Mouse (Mus musculus) liver, embryonic 14.5 days (tissue): Measurements from ENCODE around the gene Usf3. TPM values are rescaled to one million over a fixed set of nuclear protein-coding genes. Genes with fewer than 3 reads are reported as not detected.

Experiments
- ATAC-seq: fragments of 200-750 bp; cut with Nextera tagmentation; 2 replicates; pipeline ENCODE4 v1.8.0; 2017; ENCODE audit warnings: moderate number of reproducible peaks, mild to moderate bottlenecking, moderate library complexity; ENCODE audit not compliant: insufficient read depth
- DNase-seq, 3 experiments: peaks; one replicate each; pipeline ENCODE4 v3.0.0-alpha.2; 2012 to 2013; ENCODE audit warnings: low read depth in 3 of 3, low spot score in 3 of 3
- H3K27ac ChIP-seq: fragments of 300-500 bp; sonication (generic); 2 replicates; pipeline ENCODE4 v1.5.1; 2014; ENCODE audit warnings: moderate library complexity, mild to moderate bottlenecking, control low read depth, inconsistent platforms
- H3K27me3 ChIP-seq: fragments of 300-500 bp; sonication (generic); 2 replicates; pipeline ENCODE4 v1.6.1; 2014; ENCODE audit warnings: mild to moderate bottlenecking, low read length, moderate library complexity; ENCODE audit not compliant: control insufficient read depth, insufficient read depth
- H3K36me3 ChIP-seq: fragments of 300-500 bp; sonication (generic); replicated peaks from 2 replicates; pipeline ENCODE4 v1.6.1; 2014; ENCODE audit warnings: low read depth; ENCODE audit not compliant: control insufficient read depth, insufficient read depth
- H3K4me1 ChIP-seq, 2 experiments: fragments of 200-500 bp in 1 of 2; fragments of 300-500 bp in 1 of 2; sonication (generic) in 1 of 2; replicated peaks; 2 replicates each; pipeline ENCODE4 v1.6.1; 2012 to 2014; ENCODE audit warnings: antibody characterized with exemption in 1 of 2, inconsistent platforms in 1 of 2, low read length in 1 of 2; ENCODE audit not compliant: control insufficient read depth in 2 of 2, insufficient read depth in 2 of 2
- H3K4me2 ChIP-seq: fragments of 300-500 bp; sonication (generic); 2 replicates; pipeline ENCODE4 v1.6.1; 2014; ENCODE audit warnings: low read depth, mild to moderate bottlenecking, control low read depth, moderate library complexity
- H3K4me3 ChIP-seq, 2 experiments: fragments of 200-500 bp in 1 of 2; fragments of 300-500 bp in 1 of 2; sonication (generic) in 1 of 2; 2 replicates each; pipeline ENCODE4 v1.5.1; 2012 to 2014; ENCODE audit warnings: low read depth in 2 of 2, low read length in 2 of 2, mild to moderate bottlenecking in 2 of 2, control low read depth in 1 of 2, inconsistent platforms in 1 of 2, moderate library complexity in 1 of 2; ENCODE audit not compliant: insufficient read depth in 1 of 2
- H3K9ac ChIP-seq: fragments of 300-500 bp; sonication (generic); replicated peaks from 2 replicates; pipeline ENCODE4 v1.6.1; 2014; ENCODE audit warnings: mild to moderate bottlenecking, control low read depth, moderate library complexity
- H3K9me3 ChIP-seq: fragments of 300-500 bp; sonication (generic); 2 replicates; pipeline ENCODE4 v1.6.1; 2016; ENCODE audit warnings: low read length, mixed read lengths; ENCODE audit not compliant: control insufficient read depth
- CTCF ChIP-seq: IDR thresholded peaks from 2 replicates; pipeline ENCODE4 v1.5.1; 2016; ENCODE audit warnings: antibody characterized with exemption, low read depth, control low read depth
- EP300 ChIP-seq: IDR thresholded peaks from 2 replicates; pipeline ENCODE4 v1.6.1; 2016; ENCODE audit warnings: antibody characterized with exemption, low read depth
- WGBS: fragments of 180-500 bp; shearing (Covaris S2); extraction: QIAGEN DNeasy Blood & Tissue Kit; methylation state at CpG from one replicate; pipeline ENCODE4 v1.1.7; 2014; ENCODE audit not compliant: insufficient replicate concordance; 5-methylcytosine and 5-hydroxymethylcytosine counted together
- polyA plus RNA-seq, 2 experiments: library from polyadenylated mRNA; depleted of rRNA in 1 of 2; stranded (reverse) in 1 of 2; unstranded in 1 of 2; fragments of >200 nt; fragmentation: Nextera tagmentation in 1 of 2; extraction: Ambion mirVana in 1 of 2; gene quantifications; 2 replicates each; pipeline versions ENCODE4 v1.2.1 to v1.2.3; 2012 to 2014

Usf3 gene
- polyA plus RNA-seq, 2 experiments = 2.7 to 3.9 TPM

GRCm38 (mm10) chr16:44253797-44254634, 81.0 kb downstream of the Usf3 start:
- no peak for ATAC-seq
- DNase-seq = no peak
- H3K27me3 ChIP-seq = no peaks in the 10 kb centered on the region
- 52% methylated on average over 7 of the region's 7 CpGs for WGBS
- H3K36me3 ChIP-seq = no peaks in the 10 kb centered on the region
- H3K27ac ChIP-seq = no peak overlapping the region
- H3K4me2 ChIP-seq = no peak overlapping the region
- no peak overlapping the region for H3K9ac ChIP-seq
- no peaks in the 10 kb centered on the region for H3K4me1 ChIP-seq
- H3K9me3 ChIP-seq = no peaks in the 10 kb centered on the region
- no peak overlapping the region for H3K4me3 ChIP-seq
- no peak for TF ChIP-seq EP300
- no peak for TF ChIP-seq CTCF

- no peak for DNase-seq
- TF ChIP-seq CTCF = no peak
- no peak for TF ChIP-seq EP300
- Histone ChIP-seq H3K36me3 (no peaks in the 10 kb centered on the region), H3K9me3 (no peaks in the 10 kb centered on the region), H3K27ac (no peak overlapping the region), H3K4me3 (no peak overlapping the region), H3K9ac (no peak overlapping the region), H3K27me3 (no peaks in the 10 kb centered on the region), H3K4me1 (no peaks in the 10 kb centered on the region), H3K4me2 (no peak overlapping the region)
- WGBS = 68% methylated on average over 7 of the region's 7 CpGs
- no peak for ATAC-seq
Measured at GRCm38 (mm10) chr16:44254698-44255097, 81.7 kb downstream of the Usf3 start.

DNA sequence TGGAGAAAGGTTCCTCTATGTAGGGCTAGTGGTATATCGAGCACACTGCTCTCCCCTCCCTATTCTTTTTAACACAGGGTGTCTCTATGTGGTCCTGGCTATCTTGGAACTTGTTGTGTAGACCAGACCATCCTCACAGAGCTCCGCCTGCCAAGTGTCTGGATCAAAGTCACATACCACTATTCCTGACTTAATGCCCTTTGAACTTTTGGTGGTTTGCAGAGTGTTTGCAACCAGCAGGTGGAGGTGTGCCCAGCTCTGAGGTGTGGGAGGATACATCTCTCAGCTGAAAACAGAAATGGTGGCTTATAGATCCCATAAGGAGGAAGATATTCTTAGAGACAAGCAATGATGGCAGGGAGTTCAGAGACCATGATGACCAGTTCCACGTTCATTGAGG, 84.4 kb downstream of the Usf3 start:
- ATAC-seq (no peak), DNase-seq (no peak)
- Histone ChIP-seq H3K27me3 (no peaks in the 10 kb centered on the region), H3K4me1 (no peaks in the 10 kb centered on the region), H3K36me3 (no peaks in the 10 kb centered on the region), H3K27ac (no peak overlapping the region), H3K9ac (no peak overlapping the region), H3K4me3 (no peak overlapping the region), H3K4me2 (no peak overlapping the region), H3K9me3 (no peaks in the 10 kb centered on the region)
- 59% methylated on average over 3 of the region's 3 CpGs for WGBS
- TF ChIP-seq EP300 = no peak
- no peak for TF ChIP-seq CTCF

DNA sequence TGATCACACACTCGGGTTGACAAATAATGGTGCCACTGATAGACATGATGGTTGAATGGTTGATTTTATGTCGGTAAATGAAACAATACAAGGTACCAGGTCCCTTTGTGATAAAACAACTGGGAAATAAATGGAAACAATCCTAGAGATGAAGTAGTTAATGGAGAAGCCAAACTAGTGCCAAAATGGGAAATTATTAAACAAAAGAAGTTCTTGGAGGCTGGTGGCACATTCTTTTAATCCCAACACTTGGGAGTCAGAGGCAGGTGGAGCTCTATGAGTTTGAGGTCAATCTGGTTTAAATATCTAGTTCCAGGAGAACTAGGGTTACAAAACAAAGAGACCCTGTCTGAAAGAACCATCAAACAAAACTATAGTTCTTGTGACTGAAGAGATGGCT, 91.9 kb downstream of the Usf3 start:
- H3K4me3 ChIP-seq = no peak overlapping the region
- 53% methylated on average over 2 of the region's 2 CpGs for WGBS

GRCm38 (mm10) chr16:44265562-44265961, 92.5 kb downstream of the Usf3 start:
- 40% methylated on average over 6 of the region's 6 CpGs for WGBS
- ATAC-seq (peak; percentile 82), DNase-seq (peak; percentile 46 to 55 (median 47))
- H3K9ac ChIP-seq = no peak overlapping the region
- no peak for TF ChIP-seq CTCF
- peak; percentile 29 for TF ChIP-seq EP300
- peak overlapping the region; percentile 41 for H3K4me2 ChIP-seq
- H3K27me3 ChIP-seq = no peaks in the 10 kb centered on the region; the same call in 1 of the 2 replicates
- peaks cover 10 to 16% of the 10 kb centered on the region in 2 experiments for H3K4me1 ChIP-seq
- no peaks in the 10 kb centered on the region for H3K36me3 ChIP-seq
- no peak overlapping the region for H3K4me3 ChIP-seq
- no peak overlapping the region for H3K27ac ChIP-seq
- no peaks in the 10 kb centered on the region for H3K9me3 ChIP-seq

More for the DNA sequence above, 91.9 kb downstream of the Usf3 start:
- Histone ChIP-seq H3K4me1 (peaks cover 10 to 16% of the 10 kb centered on the region in 2 experiments), H3K9me3 (no peaks in the 10 kb centered on the region), H3K4me2 (no peak overlapping the region), H3K36me3 (no peaks in the 10 kb centered on the region), H3K27me3 (no peaks in the 10 kb centered on the region; the same call in 1 of the 2 replicates), H3K9ac (no peak overlapping the region), H3K27ac (no peak overlapping the region)
- no peak for DNase-seq
- ATAC-seq = no peak
- TF ChIP-seq CTCF = no peak
- TF ChIP-seq EP300 = no peak
